Mouse (Mus musculus): Measurements from ENCODE around the gene Cfap54. TPM values are rescaled to one million over a fixed set of nuclear protein-coding genes. Genes with fewer than 3 reads are reported as not detected.

The Cfap54 gene
- polyA plus RNA-seq, 1 experiment from 2014 or later: 3.3 TPM

DNA sequence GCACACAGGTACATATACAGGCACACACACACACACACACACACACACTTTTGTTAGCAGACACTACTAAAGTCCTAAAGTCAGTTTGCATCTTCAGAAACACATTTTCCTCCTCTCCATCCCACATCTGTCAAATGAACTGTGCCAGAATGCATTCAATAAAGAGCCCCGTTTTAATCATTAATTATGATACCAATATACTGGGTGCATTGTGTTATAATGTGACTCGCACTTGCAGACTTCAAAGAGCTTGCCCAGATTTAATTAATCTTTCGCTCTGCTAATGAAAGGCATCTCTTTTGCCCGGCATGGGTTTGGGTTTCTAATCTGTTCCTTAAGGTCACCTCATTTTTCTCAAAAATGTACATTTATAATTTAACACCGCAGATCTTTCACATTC lies 327.1 kb downstream of the Cfap54 start:
- Histone ChIP-seq H3K9me3 (ENCODE audit: control insufficient read depth, low read length) (0 out of 2 replicates have a peak, but pooled peaks cover 1% of the 10 kb centered on the region), H3K4me2 (ENCODE audit: low read depth, low read length) (no peak overlapping the region), H3K27ac (ENCODE audit: low read depth, low read length) (no peak overlapping the region), H3K9ac (replicated peaks; ENCODE audit: low read depth, low read length) (no peak overlapping the region), H3K27me3 (ENCODE audit: control insufficient read depth, insufficient read depth, low read length) (no peaks in the 10 kb centered on the region), H3K4me3 (ENCODE audit: low read depth, low read length) (no peak overlapping the region), H3K4me1 (ENCODE audit: control insufficient read depth, insufficient read depth, low read length) (peaks cover 2% of the 10 kb centered on the region; the same call in 1 of the 2 replicates), H3K36me3 (ENCODE audit: control insufficient read depth, insufficient read depth, low read length) (no peaks in the 10 kb centered on the region)
- peak; percentile 58 for ATAC-seq (ENCODE audit: low read depth)
- 61% methylated on average over 5 of the region's 5 CpGs for WGBS

- Histone ChIP-seq H3K4me3 (ENCODE audit: low read depth, low read length) (no peak overlapping the region), H3K9ac (replicated peaks; ENCODE audit: low read depth, low read length) (no peak overlapping the region), H3K4me2 (ENCODE audit: low read depth, low read length) (no peak overlapping the region), H3K4me1 (ENCODE audit: control insufficient read depth, insufficient read depth, low read length) (no peaks in the 10 kb centered on the region), H3K27ac (ENCODE audit: low read depth, low read length) (no peak overlapping the region), H3K27me3 (ENCODE audit: control insufficient read depth, insufficient read depth, low read length) (no peaks in the 10 kb centered on the region), H3K36me3 (ENCODE audit: control insufficient read depth, insufficient read depth, low read length) (no peaks in the 10 kb centered on the region), H3K9me3 (ENCODE audit: control insufficient read depth, low read length) (no peaks in the 10 kb centered on the region)
- 90% methylated on average over 3 of the region's 3 CpGs for WGBS
- ATAC-seq (ENCODE audit: low read depth): no peak
Measured at GRCm38 (mm10) chr10:92730339-92730738, 351.1 kb downstream of the Cfap54 start.

DNA sequence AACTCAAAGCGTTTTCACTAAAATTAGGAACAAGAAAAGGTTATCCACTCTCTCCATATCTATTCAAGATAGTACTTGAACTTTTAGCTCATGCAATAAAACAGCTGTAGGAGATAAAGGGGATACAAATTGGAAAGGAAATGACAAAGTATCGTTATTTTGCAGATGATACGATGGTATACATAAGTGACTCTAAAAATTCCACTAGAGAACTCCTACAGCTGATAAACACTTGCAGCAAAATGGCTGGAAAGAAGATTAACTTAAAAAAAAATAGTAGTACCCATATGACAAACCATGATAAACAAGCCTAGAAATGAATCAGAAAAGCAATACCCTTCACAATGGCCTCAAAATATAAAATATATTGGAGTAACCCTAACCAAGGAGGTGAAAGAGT lies 352.7 kb downstream of the Cfap54 start:
- no peak overlapping the region for H3K27ac ChIP-seq (ENCODE audit: low read depth, low read length)
- H3K4me1 ChIP-seq (ENCODE audit: control insufficient read depth, insufficient read depth, low read length): no peaks in the 10 kb centered on the region
- WGBS: 84% methylated on average over 3 of the region's 3 CpGs

More for the DNA sequence above, 352.7 kb downstream of the Cfap54 start:
- Histone ChIP-seq H3K9me3 (ENCODE audit: control insufficient read depth, low read length) (no peaks in the 10 kb centered on the region), H3K27me3 (ENCODE audit: control insufficient read depth, insufficient read depth, low read length) (no peaks in the 10 kb centered on the region), H3K4me3 (ENCODE audit: low read depth, low read length) (no peak overlapping the region), H3K9ac (replicated peaks; ENCODE audit: low read depth, low read length) (no peak overlapping the region), H3K36me3 (ENCODE audit: control insufficient read depth, insufficient read depth, low read length) (no peaks in the 10 kb centered on the region), H3K4me2 (ENCODE audit: low read depth, low read length) (no peak overlapping the region)
- no peak for ATAC-seq (ENCODE audit: low read depth)

Other genes starting within 250 kb of the Cfap54 start
- 62.8 and 70.5 TPM in 2 replicates for gene Cdk17, start 79.3 kb upstream of the Cfap54 start, polyA plus RNA-seq (2014; fragmentation: Nextera tagmentation; extraction: Ambion mirVana)
- gene Elk3, start 229.5 kb upstream of the Cfap54 start, polyA plus RNA-seq (2014; fragmentation: Nextera tagmentation; extraction: Ambion mirVana): 5.7 and 10.8 TPM in 2 replicates